Mouse (Mus musculus) gastrocnemius, adult 2 months (tissue): Measurements from ENCODE around the gene Ercc4. TPM values are rescaled to one million over a fixed set of nuclear protein-coding genes. Genes with fewer than 3 reads are reported as not detected.

Experiments
- DNase-seq: peaks from one replicate; pipeline ENCODE4 v3.0.0; 2022
- H3K27ac ChIP-seq: fragments of 200-600 bp; 2 replicates; pipeline ENCODE4 v1.8.1; 2022; ENCODE audit warnings: mild to moderate bottlenecking
- H3K4me3 ChIP-seq: fragments of 200-600 bp; 2 replicates; pipeline ENCODE4 v1.8.1; 2022; ENCODE audit warnings: mild to moderate bottlenecking, moderate library complexity
- CTCF ChIP-seq: fragments of 200-600 bp; IDR thresholded peaks from 2 replicates; pipeline ENCODE4 v1.8.1; 2022; ENCODE audit warnings: antibody characterized with exemption, mild to moderate bottlenecking, moderate library complexity
- intact Hi-C: fragments of 180-260 bp; cut with DNase I; formaldehyde crosslinking; loops from one replicate; pipeline ENCODE4 v1.15.1; 2025
- total RNA-seq, 2 experiments: library from RNA; stranded (reverse); gene quantifications; 2 replicates each; pipeline ENCODE4 v1.2.3; 2021

The Ercc4 gene
- total RNA-seq, 2 experiments from 2014 or later: 4.4 to 5.7 TPM

- no peak for TF ChIP-seq CTCF
- no peak for DNase-seq
- intact Hi-C loops: no loop called here
- Histone ChIP-seq H3K4me3 (no peak overlapping the region), H3K27ac (no peak overlapping the region)
Observed at GRCm38 (mm10) chr16:13153215-13153614, 43.7 kb downstream of the Ercc4 start.

- DNase-seq: no peak
- TF ChIP-seq CTCF: no peak
- intact Hi-C loops: no loop called here
- Histone ChIP-seq H3K27ac (no peak overlapping the region), H3K4me3 (no peak overlapping the region)
Observed at GRCm38 (mm10) chr16:13154352-13154751, 44.9 kb downstream of the Ercc4 start.

GRCm38 (mm10) chr16:13157314-13157713 lies 47.8 kb downstream of the Ercc4 start:
- no peak for DNase-seq
- no peak for TF ChIP-seq CTCF
- H3K4me3 ChIP-seq: no peak overlapping the region
- H3K27ac ChIP-seq: peak overlapping the region; percentile 20; the same call in 1 of the 2 replicates
- intact Hi-C loops: no loop called here

GRCm38 (mm10) chr16:13158153-13158670 lies 48.7 kb downstream of the Ercc4 start:
- Histone ChIP-seq H3K27ac (no peak overlapping the region), H3K4me3 (no peak overlapping the region)
- peak; percentile 33; the same call in 1 of the 2 replicates for TF ChIP-seq CTCF
- intact Hi-C loops: no loop called here
- peak; percentile 39 for DNase-seq

GRCm38 (mm10) chr16:13158906-13159889 lies 49.7 kb downstream of the Ercc4 start:
- Histone ChIP-seq H3K4me3 (peak overlapping the region; percentile 69), H3K27ac (peak overlapping the region; percentile 57)
- intact Hi-C loops: no loop called here
- no peak for TF ChIP-seq CTCF
- DNase-seq: peak; percentile 48

GRCm38 (mm10) chr16:13159927-13160644 lies 50.6 kb downstream of the Ercc4 start:
- intact Hi-C loops: loop anchor here (1.0 to 5.0 kb wide), 3 partner anchors 97 to 250 kb away; partner anchors contain the start of gene Mrtfb
- Histone ChIP-seq H3K27ac (peak overlapping the region; percentile 85), H3K4me3 (peak overlapping the region; percentile 69)
- DNase-seq: peak; percentile 93
- peak; percentile 90 for TF ChIP-seq CTCF

- no peak for TF ChIP-seq CTCF
- H3K4me3 ChIP-seq: no peak overlapping the region
- H3K27ac ChIP-seq: peak overlapping the region; percentile 85; the same call in 1 of the 2 replicates
- intact Hi-C loops: loop anchor here (2.0 to 5.0 kb wide), 2 partner anchors 96 to 189 kb away; partner anchors contain the start of gene Mrtfb
- no peak for DNase-seq
Observed at GRCm38 (mm10) chr16:13161516-13161915, 52.0 kb downstream of the Ercc4 start.

- intact Hi-C loops: no loop called here
- DNase-seq: no peak
- Histone ChIP-seq H3K27ac (no peak overlapping the region), H3K4me3 (no peak overlapping the region)
- no peak for TF ChIP-seq CTCF
Observed at GRCm38 (mm10) chr16:13167731-13168130, 58.2 kb downstream of the Ercc4 start.

- no peak for TF ChIP-seq CTCF
- H3K4me3 ChIP-seq: no peak overlapping the region
- no peak for DNase-seq
- intact Hi-C loops: no loop called here
- no peak overlapping the region for H3K27ac ChIP-seq
Observed at GRCm38 (mm10) chr16:13173055-13173742, 63.7 kb downstream of the Ercc4 start.

GRCm38 (mm10) chr16:13182526-13182925 lies 73.0 kb downstream of the Ercc4 start:
- no peak for TF ChIP-seq CTCF
- DNase-seq: no peak
- intact Hi-C loops: no loop called here
- Histone ChIP-seq H3K27ac (no peak overlapping the region), H3K4me3 (no peak overlapping the region)

- Histone ChIP-seq H3K4me3 (no peak overlapping the region), H3K27ac (no peak overlapping the region)
- no peak for DNase-seq
- intact Hi-C loops: no loop called here
- no peak for TF ChIP-seq CTCF
Observed at GRCm38 (mm10) chr16:13183182-13183742, 73.8 kb downstream of the Ercc4 start.

- TF ChIP-seq CTCF: no peak
- no peak overlapping the region for H3K27ac ChIP-seq
- intact Hi-C loops: no loop called here
- H3K4me3 ChIP-seq: no peak overlapping the region
- DNase-seq: no peak
Observed at GRCm38 (mm10) chr16:13184381-13184780, 74.9 kb downstream of the Ercc4 start.
